Mouse (Mus musculus) thymus, postnatal 36 days (tissue): Measurements from ENCODE around the gene Bms1.
A peak's percentile ranks its signal among the peaks of the same experiment; 100 is the strongest.

Experiments used
- DNase-seq, 2 experiments: peaks; one replicate each; pipeline ENCODE4 v3.0.0; 2022; ENCODE audit warnings: mixed read lengths in 2 of 2

The Bms1 gene

GRCm38 (mm10) chr6:118419050-118419920 is at the start of gene Bms1:
TSS of gene Bms1 (minus strand) at chr6:118419474.
- DNase-seq = peak; percentile 89 to 92

- DNase-seq = no peak
These were observed 42.9 kb upstream of the Bms1 start for GRCm38 (mm10) chr6:118462069-118462705.

- no peak for DNase-seq
These were observed 38.5 kb upstream of the Bms1 start for GRCm38 (mm10) chr6:118457726-118458125.

GRCm38 (mm10) chr6:118455042-118455631 is 35.9 kb upstream of the Bms1 start, which contains the start of gene Zfp248:
TSS of gene Zfp248 (minus strand) at chr6:118455528.
- peak; percentile 80 to 82 for DNase-seq

- DNase-seq = no peak
These were observed 35.2 kb upstream of the Bms1 start for GRCm38 (mm10) chr6:118454452-118454851.

- DNase-seq = no peak
These were observed 12.2 kb upstream of the Bms1 start for GRCm38 (mm10) chr6:118431502-118431901.

GRCm38 (mm10) chr6:118426666-118427065 is 7.4 kb upstream of the Bms1 start:
- DNase-seq = no peak

- no peak for DNase-seq
These were observed 8.8 kb downstream of the Bms1 start for GRCm38 (mm10) chr6:118410428-118410827.

- no peak for DNase-seq
These were observed 10.8 kb downstream of the Bms1 start for GRCm38 (mm10) chr6:118408510-118408909.

- no peak for DNase-seq
These were observed 12.9 kb downstream of the Bms1 start for GRCm38 (mm10) chr6:118406421-118406820.

GRCm38 (mm10) chr6:118390746-118391145 is 28.5 kb downstream of the Bms1 start:
- no peak for DNase-seq

- DNase-seq = no peak
These were observed 33.3 kb downstream of the Bms1 start for GRCm38 (mm10) chr6:118385962-118386361.

- DNase-seq = no peak
These were observed 38.0 kb downstream of the Bms1 start for GRCm38 (mm10) chr6:118381234-118381633.

GRCm38 (mm10) chr6:118380630-118381029 is 38.6 kb downstream of the Bms1 start:
- DNase-seq = no peak

GRCm38 (mm10) chr6:118379451-118380167 is 39.7 kb downstream of the Bms1 start:
- peak; percentile 63 to 65 for DNase-seq

- no peak for DNase-seq
These were observed 41.7 kb downstream of the Bms1 start for GRCm38 (mm10) chr6:118377611-118378010.

- DNase-seq = no peak
These were observed 43.3 kb downstream of the Bms1 start for GRCm38 (mm10) chr6:118376023-118376422.

- no peak for DNase-seq
These were observed 43.8 kb downstream of the Bms1 start for GRCm38 (mm10) chr6:118375457-118375856.

GRCm38 (mm10) chr6:118375026-118375425 is 44.2 kb downstream of the Bms1 start:
- DNase-seq = no peak

GRCm38 (mm10) chr6:118373294-118373693 is 46.0 kb downstream of the Bms1 start:
- peak in 1 of 2 experiments; percentile 20 for DNase-seq

- no peak for DNase-seq
These were observed 46.5 kb downstream of the Bms1 start for GRCm38 (mm10) chr6:118372794-118373193.

GRCm38 (mm10) chr6:118367502-118367901 is 51.8 kb downstream of the Bms1 start:
- no peak for DNase-seq

GRCm38 (mm10) chr6:118366196-118366595 is 53.1 kb downstream of the Bms1 start:
- DNase-seq = no peak
